In genomic region chr3:122497871-122498270, GRCm38 (mm10) we compare ENCODE assay signal across 16 mouse cellular contexts.
DNase-seq lines count a peak whose midpoint lies in the region; ATAC-seq and TF ChIP-seq lines count a peak whose summit lies in the region.
"Had no signal": no experiment of that assay in that cellular context is flagged by ENCODE, and none has a peak within 500 bp of the region (broad histone marks: within the 10 kb centered on the region; RNA-seq: fewer than 3 reads in every experiment).

No protein-coding gene starts in this region.

- no peak overlapping the region for H3K4me3 ChIP-seq in heart, adult 2 months
- H3K4me3 ChIP-seq in liver, postnatal 0 days (ENCODE audit: low read depth, low read length), result no peak overlapping the region
- no peak overlapping the region for H3K4me3 ChIP-seq in liver, embryonic 12.5 days
- H3K4me3 ChIP-seq: embryonic facial prominence, embryonic 12.5 days; liver, embryonic 13.5 days had no signal

- H3K79me2 ChIP-seq in heart, adult 2 months (replicated peaks; ENCODE audit: control insufficient read depth, insufficient read depth, low read length), result no peaks in the 10 kb centered on the region

- no peaks in the 10 kb centered on the region for H3K27me3 ChIP-seq in heart, adult 2 months (ENCODE audit: control insufficient read depth, insufficient read depth, low read length)
- H3K27me3 ChIP-seq in liver, postnatal 0 days (ENCODE audit: insufficient read depth, low read length), result no peaks in the 10 kb centered on the region
- H3K27me3 ChIP-seq in liver, embryonic 12.5 days (replicated peaks), result no peaks in the 10 kb centered on the region
- H3K27me3 ChIP-seq: liver, embryonic 13.5 days had no signal

- TF ChIP-seq POLR2A in heart, adult 2 months (IDR thresholded peaks at IDR 0.05; ENCODE audit: insufficient read depth, low read depth, low read length), result no peak

- H3K4me2 ChIP-seq in liver, postnatal 0 days (ENCODE audit: low read depth, low read length), result no peak overlapping the region
- no peak overlapping the region for H3K4me2 ChIP-seq in liver, embryonic 12.5 days
- H3K4me2 ChIP-seq: embryonic facial prominence, embryonic 12.5 days; liver, embryonic 13.5 days had no signal

- peak in 1 of 2 experiments; percentile 54 for DNase-seq in heart, adult 2 months
- no peak for DNase-seq in heart, postnatal 36 days
- DNase-seq in liver, postnatal 0 days, result no peak
- peak; percentile 81 for DNase-seq in adrenal gland, postnatal 14 days
- peak; percentile 36 for DNase-seq in skeletal muscle tissue, adult 2 months (ENCODE audit: low read depth, low spot score)
- no peak for DNase-seq in spleen, adult 18-20 months
- DNase-seq in neural tube, embryonic 10.5 days (ENCODE audit: extremely low spot score, low spot score), result no peak
- DNase-seq: cerebellum, adult 11-12 months; cerebellum, postnatal 36 days; forebrain, postnatal 0 days; left cerebral cortex, postnatal 4 days; liver, embryonic 13.5 days; midbrain, embryonic 14.5 days had no signal

- no peaks in the 10 kb centered on the region for H3K9me3 ChIP-seq in liver, postnatal 0 days (ENCODE audit: low read length)
- H3K9me3 ChIP-seq in liver, embryonic 12.5 days (replicated peaks), result no peaks in the 10 kb centered on the region
- H3K9me3 ChIP-seq: embryonic facial prominence, embryonic 12.5 days; G1E; liver, embryonic 13.5 days had no signal

- H3K4me1 ChIP-seq in heart, adult 2 months (ENCODE audit: control insufficient read depth, insufficient read depth, low read length), result peaks cover 2% of the 10 kb centered on the region
- H3K4me1 ChIP-seq in liver, postnatal 0 days (ENCODE audit: insufficient read depth), result no peaks in the 10 kb centered on the region
- no peaks in the 10 kb centered on the region for H3K4me1 ChIP-seq in liver, embryonic 12.5 days

- 37% methylated on average over 6 of the region's 6 CpGs for WGBS in heart, adult 2 months
- WGBS in liver, postnatal 0 days (ENCODE audit: insufficient replicate concordance), result 50% methylated on average over 6 of the region's 6 CpGs
- 49% methylated on average over 6 of the region's 6 CpGs for WGBS in liver, embryonic 12.5 days (ENCODE audit: insufficient replicate concordance)

- 0 out of 2 replicates have a peak, but pooled peaks have one; percentile 28 for TF ChIP-seq EP300 in heart, adult 2 months (IDR thresholded peaks at IDR 0.05; ENCODE audit: insufficient read depth, low read depth, low read length)
- TF ChIP-seq EP300 in liver, postnatal 0 days (IDR thresholded peaks at IDR 0.05; ENCODE audit: low read depth), result 0 out of 2 replicates have a peak, but pooled peaks have one; percentile 24

- no peak for TF ChIP-seq CTCF in heart, adult 2 months (IDR thresholded peaks at IDR 0.05)
- no peak for TF ChIP-seq CTCF in liver, postnatal 0 days (IDR thresholded peaks at IDR 0.05; ENCODE audit: low read depth)

- intact Hi-C loops in heart, adult 2 months (cut with DNase I), result no loop called here
- intact Hi-C loops in heart, postnatal 36 days (cut with DNase I), result no loop called here

- no peaks in the 10 kb centered on the region for H3K36me3 ChIP-seq in heart, adult 2 months (ENCODE audit: control insufficient read depth, insufficient read depth, low read length)
- no peaks in the 10 kb centered on the region for H3K36me3 ChIP-seq in liver, postnatal 0 days (replicated peaks; ENCODE audit: insufficient read depth, low read length)
- H3K36me3 ChIP-seq in liver, embryonic 12.5 days, result no peaks in the 10 kb centered on the region
- H3K36me3 ChIP-seq: embryonic facial prominence, embryonic 12.5 days; G1E; liver, embryonic 13.5 days had no signal

- no peak overlapping the region; the same call in 1 of the 2 replicates for H3K27ac ChIP-seq in heart, adult 2 months
- H3K27ac ChIP-seq in liver, postnatal 0 days (ENCODE audit: low read depth), result no peak overlapping the region
- no peak overlapping the region for H3K27ac ChIP-seq in liver, embryonic 12.5 days
- H3K27ac ChIP-seq: embryonic facial prominence, embryonic 12.5 days; liver, embryonic 13.5 days had no signal

- H3K9ac ChIP-seq in heart, adult 2 months (ENCODE audit: low read depth, low read length), result no peak overlapping the region
- H3K9ac ChIP-seq in liver, postnatal 0 days (replicated peaks), result no peak overlapping the region
- H3K9ac ChIP-seq in liver, embryonic 12.5 days, result no peak overlapping the region
- H3K9ac ChIP-seq: embryonic facial prominence, embryonic 12.5 days; forebrain, postnatal 0 days; liver, embryonic 13.5 days had no signal

- ATAC-seq in liver, postnatal 0 days, result no peak
- no peak for ATAC-seq in liver, embryonic 12.5 days
- ATAC-seq: forebrain, postnatal 0 days had no signal

Comparison
In these comparisons a context has a peak if more than half of its experiments do, and no peak if none do; other contexts are left out.
1. DNase-seq: peak in adrenal gland, postnatal 14 days (single experiment) and skeletal muscle tissue, adult 2 months (single experiment); none in heart, postnatal 36 days (0 of 2), liver, postnatal 0 days (single experiment), spleen, adult 18-20 months (0 of 2) and neural tube, embryonic 10.5 days (single experiment).